ENCODE assay signal across 13 mouse cellular contexts in genomic region chr10:62664171-62664570, GRCm38 (mm10). TPM values are rescaled to one million over a fixed set of nuclear protein-coding genes. Genes with fewer than 3 reads are reported as not detected.
DNase-seq lines count a peak whose midpoint lies in the region; ATAC-seq and TF ChIP-seq lines count a peak whose summit lies in the region.
"Had no signal": no experiment of that assay in that cellular context is flagged by ENCODE, and none has a peak within 500 bp of the region (broad histone marks: within the 10 kb centered on the region; RNA-seq: fewer than 3 reads in every experiment).

No protein-coding gene starts in this region.

- H3K36me3 ChIP-seq in embryonic facial prominence, embryonic 15.5 days, result no peaks in the 10 kb centered on the region
- no peaks in the 10 kb centered on the region for H3K36me3 ChIP-seq in embryonic facial prominence, embryonic 10.5 days (replicated peaks)
- H3K36me3 ChIP-seq in kidney, embryonic 14.5 days (ENCODE audit: control insufficient read depth, insufficient read depth, low read length), result no peaks in the 10 kb centered on the region
- no peaks in the 10 kb centered on the region for H3K36me3 ChIP-seq in lung, postnatal 0 days (ENCODE audit: insufficient read depth, low read length)
- no peaks in the 10 kb centered on the region for H3K36me3 ChIP-seq in stomach, embryonic 16.5 days (ENCODE audit: control insufficient read depth, insufficient read depth, low read length)
- H3K36me3 ChIP-seq in midbrain, embryonic 13.5 days, result no peaks in the 10 kb centered on the region
- H3K36me3 ChIP-seq: forebrain, embryonic 15.5 days; liver, embryonic 13.5 days; neural tube, embryonic 12.5 days had no signal

- DNase-seq in embryonic facial prominence, embryonic 10.5 days (ENCODE audit: low spot score), result no peak
- DNase-seq in kidney, adult 11 months, result no peak
- DNase-seq in lung, postnatal 0 days (ENCODE audit: low spot score), result no peak
- DNase-seq in lung, postnatal 10 days, result no peak
- DNase-seq: cerebellum, adult 8-10 months; liver, embryonic 13.5 days had no signal

- peak overlapping the region; percentile 22; the same call in 1 of the 2 replicates for H3K27ac ChIP-seq in embryonic facial prominence, embryonic 15.5 days (replicated peaks)
- H3K27ac ChIP-seq in embryonic facial prominence, embryonic 10.5 days (replicated peaks), result no peak overlapping the region
- 0 out of 2 replicates have a peak overlapping the region, but pooled peaks have one; percentile 30 for H3K27ac ChIP-seq in kidney, embryonic 14.5 days (ENCODE audit: low read depth, low read length)
- H3K27ac ChIP-seq in lung, postnatal 0 days (ENCODE audit: low read length), result peak overlapping the region; percentile 77
- H3K27ac ChIP-seq in stomach, embryonic 16.5 days (ENCODE audit: low read length), result peak overlapping the region; percentile 26; the same call in 1 of the 2 replicates
- no peak overlapping the region for H3K27ac ChIP-seq in midbrain, embryonic 13.5 days
- H3K27ac ChIP-seq: forebrain, embryonic 15.5 days; liver, embryonic 13.5 days; neural tube, embryonic 12.5 days had no signal

- no peak overlapping the region for H3K4me3 ChIP-seq in embryonic facial prominence, embryonic 15.5 days (replicated peaks)
- no peak overlapping the region for H3K4me3 ChIP-seq in embryonic facial prominence, embryonic 10.5 days
- H3K4me3 ChIP-seq in kidney, embryonic 14.5 days (ENCODE audit: low read length), result no peak overlapping the region
- no peak overlapping the region for H3K4me3 ChIP-seq in lung, postnatal 0 days (ENCODE audit: low read depth, low read length)
- no peak overlapping the region for H3K4me3 ChIP-seq in stomach, embryonic 16.5 days (replicated peaks; ENCODE audit: low read length)
- H3K4me3 ChIP-seq in midbrain, embryonic 13.5 days (replicated peaks), result no peak overlapping the region
- H3K4me3 ChIP-seq: forebrain, embryonic 15.5 days; neural tube, embryonic 12.5 days had no signal

- no peaks in the 10 kb centered on the region for H3K9me3 ChIP-seq in embryonic facial prominence, embryonic 15.5 days (replicated peaks)
- no peaks in the 10 kb centered on the region for H3K9me3 ChIP-seq in embryonic facial prominence, embryonic 10.5 days
- no peaks in the 10 kb centered on the region for H3K9me3 ChIP-seq in kidney, embryonic 14.5 days (ENCODE audit: control insufficient read depth, low read length)
- no peaks in the 10 kb centered on the region for H3K9me3 ChIP-seq in lung, postnatal 0 days (ENCODE audit: low read length)
- no peaks in the 10 kb centered on the region for H3K9me3 ChIP-seq in stomach, embryonic 16.5 days (replicated peaks; ENCODE audit: control insufficient read depth, low read length)
- no peaks in the 10 kb centered on the region for H3K9me3 ChIP-seq in midbrain, embryonic 13.5 days
- H3K9me3 ChIP-seq: forebrain, embryonic 15.5 days; liver, embryonic 13.5 days; megakaryocyte, embryonic 14.5 days; neural tube, embryonic 12.5 days had no signal

- no peak overlapping the region for H3K4me2 ChIP-seq in embryonic facial prominence, embryonic 15.5 days (replicated peaks)
- H3K4me2 ChIP-seq in kidney, embryonic 14.5 days (replicated peaks; ENCODE audit: low read depth, low read length), result no peak overlapping the region
- 0 out of 2 replicates have a peak overlapping the region, but pooled peaks have one; percentile 38 for H3K4me2 ChIP-seq in lung, postnatal 0 days (replicated peaks; ENCODE audit: low read depth, low read length)
- no peak overlapping the region for H3K4me2 ChIP-seq in stomach, embryonic 16.5 days (ENCODE audit: low read depth, low read length)
- no peak overlapping the region for H3K4me2 ChIP-seq in midbrain, embryonic 13.5 days (replicated peaks)
- H3K4me2 ChIP-seq: forebrain, embryonic 15.5 days had no signal

- ATAC-seq in embryonic facial prominence, embryonic 15.5 days (ENCODE audit: insufficient number of reproducible peaks, low FRiP score, low TSS enrichment, low read depth), result no peak
- ATAC-seq in kidney, embryonic 14.5 days (ENCODE audit: low FRiP score, low TSS enrichment), result no peak
- ATAC-seq in lung, postnatal 0 days, result no peak
- no peak for ATAC-seq in stomach, embryonic 16.5 days (ENCODE audit: insufficient read depth, low FRiP score)
- no peak for ATAC-seq in midbrain, embryonic 13.5 days
- ATAC-seq: forebrain, embryonic 15.5 days had no signal

- 80% methylated on average over 10 of the region's 10 CpGs for WGBS in embryonic facial prominence, embryonic 15.5 days
- 86% methylated on average over 10 of the region's 10 CpGs for WGBS in embryonic facial prominence, embryonic 10.5 days
- 76% methylated on average over 10 of the region's 10 CpGs for WGBS in kidney, embryonic 14.5 days
- WGBS in lung, postnatal 0 days, result 83% methylated on average over 10 of the region's 10 CpGs
- 78% methylated on average over 10 of the region's 10 CpGs for WGBS in stomach, embryonic 16.5 days
- WGBS in midbrain, embryonic 13.5 days, result 88% methylated on average over 10 of the region's 10 CpGs

- TF ChIP-seq CTCF in lung, postnatal 0 days (IDR thresholded peaks at IDR 0.05), result no peak

- H3K4me1 ChIP-seq in embryonic facial prominence, embryonic 15.5 days, result 0 out of 2 replicates have a peak, but pooled peaks cover 3% of the 10 kb centered on the region
- peaks cover 4% of the 10 kb centered on the region; the same call in 1 of the 2 replicates for H3K4me1 ChIP-seq in embryonic facial prominence, embryonic 10.5 days
- 0 out of 2 replicates have a peak, but pooled peaks cover 3% of the 10 kb centered on the region for H3K4me1 ChIP-seq in kidney, embryonic 14.5 days (ENCODE audit: control insufficient read depth, insufficient read depth, low read length)
- no peaks in the 10 kb centered on the region for H3K4me1 ChIP-seq in lung, postnatal 0 days (ENCODE audit: insufficient read depth, low read depth, low read length)
- H3K4me1 ChIP-seq in stomach, embryonic 16.5 days (ENCODE audit: control insufficient read depth, insufficient read depth, low read length), result no peaks in the 10 kb centered on the region
- no peaks in the 10 kb centered on the region for H3K4me1 ChIP-seq in midbrain, embryonic 13.5 days (replicated peaks)
- H3K4me1 ChIP-seq: forebrain, embryonic 15.5 days; neural tube, embryonic 12.5 days had no signal

- H3K9ac ChIP-seq in embryonic facial prominence, embryonic 15.5 days, result no peak overlapping the region
- H3K9ac ChIP-seq in kidney, embryonic 14.5 days (ENCODE audit: low read depth, low read length), result no peak overlapping the region
- H3K9ac ChIP-seq in lung, postnatal 0 days (replicated peaks; ENCODE audit: low read depth), result no peak overlapping the region
- no peak overlapping the region for H3K9ac ChIP-seq in stomach, embryonic 16.5 days (ENCODE audit: low read length)
- no peak overlapping the region for H3K9ac ChIP-seq in midbrain, embryonic 13.5 days (replicated peaks)
- H3K9ac ChIP-seq: forebrain, embryonic 15.5 days; neural tube, embryonic 12.5 days had no signal

- no peaks in the 10 kb centered on the region for H3K27me3 ChIP-seq in embryonic facial prominence, embryonic 15.5 days
- no peaks in the 10 kb centered on the region; the same call in 1 of the 2 replicates for H3K27me3 ChIP-seq in embryonic facial prominence, embryonic 10.5 days (replicated peaks; ENCODE audit: low read depth, poor library complexity, severe bottlenecking)
- H3K27me3 ChIP-seq in kidney, embryonic 14.5 days (ENCODE audit: control insufficient read depth, insufficient read depth, low read length), result no peaks in the 10 kb centered on the region
- no peaks in the 10 kb centered on the region for H3K27me3 ChIP-seq in lung, postnatal 0 days (replicated peaks; ENCODE audit: insufficient read depth, low read length)
- no peaks in the 10 kb centered on the region for H3K27me3 ChIP-seq in stomach, embryonic 16.5 days (ENCODE audit: control insufficient read depth, insufficient read depth, low read length)
- H3K27me3 ChIP-seq in midbrain, embryonic 13.5 days, result 0 out of 2 replicates have a peak, but pooled peaks cover 3% of the 10 kb centered on the region
- H3K27me3 ChIP-seq: forebrain, embryonic 15.5 days; neural tube, embryonic 12.5 days had no signal

- no peak for TF ChIP-seq EP300 in lung, postnatal 0 days (IDR thresholded peaks at IDR 0.05)

RNA-seq across cellular contexts. Expression of gene Ddx50, which starts 13.2 kb away (rescaled TPM):
- polyA plus RNA-seq in embryonic facial prominence, embryonic 15.5 days (2015; fragmentation: Nextera tagmentation; extraction: Ambion mirVana), result 135 and 138 TPM in 2 replicates
- polyA plus RNA-seq in embryonic facial prominence, embryonic 10.5 days (2016; fragmentation: Nextera tagmentation; extraction: Ambion mirVana), result 110 and 120 TPM in 2 replicates
- polyA plus RNA-seq in kidney, embryonic 14.5 days (2014; fragmentation: Nextera tagmentation; extraction: Ambion mirVana), result 101 and 138 TPM in 2 replicates
- 83.9 and 89.9 TPM in 2 replicates for polyA plus RNA-seq in lung, postnatal 0 days (2015; fragmentation: Nextera tagmentation; extraction: Ambion mirVana)
- polyA plus RNA-seq in stomach, embryonic 16.5 days (2015; fragmentation: Nextera tagmentation; extraction: Ambion mirVana), result 118 and 127 TPM in 2 replicates
- polyA plus RNA-seq in midbrain, embryonic 13.5 days (2015; fragmentation: Nextera tagmentation; extraction: Ambion mirVana), result 102 and 110 TPM in 2 replicates

Comparison
In these comparisons a context has a peak if more than half of its experiments do, and no peak if none do; other contexts are left out.
1. H3K27ac ChIP-seq: peak in embryonic facial prominence, embryonic 15.5 days (single experiment), kidney, embryonic 14.5 days (single experiment), lung, postnatal 0 days (single experiment) and stomach, embryonic 16.5 days (single experiment); none in embryonic facial prominence, embryonic 10.5 days (single experiment) and midbrain, embryonic 13.5 days (single experiment).